Mouse (Mus musculus) cerebellum, adult (tissue): ENCODE data around the gene A930017K11Rik.

Experiments used
- ATAC-seq: cut with Nextera tagmentation; 2 replicates; pipeline ENCODE4 v1.9.2; 2017; ENCODE audit warnings: mild to moderate bottlenecking, moderate library complexity, mixed read lengths; ENCODE audit not compliant: insufficient number of reproducible peaks, low FRiP score, low TSS enrichment

A930017K11Rik gene

DNA sequence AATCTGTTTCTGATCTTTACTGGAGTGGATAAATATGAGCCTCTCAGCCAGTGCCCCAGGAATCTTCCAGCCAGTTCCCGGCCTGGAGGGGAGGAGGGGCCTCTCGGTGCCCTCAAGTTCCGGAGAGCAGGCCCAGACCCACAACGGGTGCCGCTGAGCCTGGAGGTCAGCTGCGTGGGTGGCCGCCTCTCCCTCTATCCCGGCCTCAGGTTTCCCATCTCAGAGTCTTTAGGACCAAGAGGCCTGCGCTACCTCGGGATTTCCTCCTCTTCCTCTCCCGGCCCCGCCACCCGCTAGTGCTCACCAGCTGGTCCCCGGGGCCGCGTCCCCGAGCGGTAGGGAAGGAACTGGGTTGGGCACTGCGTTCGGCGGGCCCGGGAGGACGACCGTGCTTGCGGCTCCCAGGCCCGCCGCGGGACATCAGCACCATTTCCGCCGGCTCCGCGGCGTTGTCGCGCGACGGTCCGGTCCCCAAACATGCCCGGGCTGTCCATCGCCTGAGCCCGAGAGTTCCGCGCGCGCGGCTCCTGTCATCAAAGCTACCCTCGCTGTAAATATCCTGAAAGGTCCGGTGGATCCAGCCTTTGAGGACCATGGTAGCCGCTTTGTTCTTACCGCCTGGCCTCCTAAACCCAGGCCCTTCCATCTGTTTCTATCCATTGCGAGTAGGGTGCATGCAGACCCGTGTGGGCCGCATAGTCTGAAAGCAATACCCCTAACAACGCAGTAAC, 10.7 kb downstream of the A930017K11Rik start:
- peak; percentile 70; the same call in 1 of the 2 replicates for ATAC-seq

DNA sequence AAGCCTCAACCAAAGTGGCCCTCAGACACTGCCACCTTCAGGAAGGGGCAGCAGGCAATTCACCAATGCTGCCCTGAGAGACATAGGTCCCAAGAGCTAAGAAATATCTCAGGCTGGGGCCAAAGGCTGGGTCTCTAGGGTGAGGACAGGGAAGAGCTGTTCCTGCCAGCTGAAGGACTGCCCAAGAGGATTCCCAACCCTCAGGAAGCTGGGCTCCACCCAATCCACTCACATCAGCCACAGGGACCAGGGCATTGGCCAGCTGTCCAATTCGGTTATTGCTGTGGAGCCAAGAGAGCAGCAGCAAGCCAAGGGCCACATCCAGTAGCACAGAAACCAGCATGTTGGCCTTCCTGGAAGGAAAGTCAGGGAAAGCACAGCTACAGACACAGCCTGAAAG, 17.8 kb downstream of the A930017K11Rik start:
- no peak for ATAC-seq

DNA sequence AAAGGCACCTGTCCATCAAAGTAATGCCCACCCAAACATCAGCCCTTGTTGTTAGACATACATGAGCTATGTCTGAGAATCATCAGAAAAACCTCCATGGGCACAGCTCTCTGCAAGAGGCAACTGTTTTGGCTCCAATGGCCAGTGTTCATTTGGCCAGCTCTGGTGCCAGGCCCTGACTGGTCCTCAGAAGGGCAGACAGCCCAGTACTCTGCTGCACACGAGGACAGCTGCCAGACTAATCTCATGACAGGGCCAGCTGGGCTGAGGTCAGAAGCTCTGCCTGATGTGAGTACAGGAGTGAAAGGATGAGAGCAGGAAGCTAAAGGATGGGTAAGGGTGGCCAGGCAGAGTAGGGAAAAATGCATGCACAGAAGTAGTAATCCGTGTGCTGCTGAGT, 27.0 kb downstream of the A930017K11Rik start:
- no peak for ATAC-seq

GRCm38 (mm10) chr17:25922120-25922519, 30.2 kb downstream of the A930017K11Rik start:
- ATAC-seq = no peak

DNA sequence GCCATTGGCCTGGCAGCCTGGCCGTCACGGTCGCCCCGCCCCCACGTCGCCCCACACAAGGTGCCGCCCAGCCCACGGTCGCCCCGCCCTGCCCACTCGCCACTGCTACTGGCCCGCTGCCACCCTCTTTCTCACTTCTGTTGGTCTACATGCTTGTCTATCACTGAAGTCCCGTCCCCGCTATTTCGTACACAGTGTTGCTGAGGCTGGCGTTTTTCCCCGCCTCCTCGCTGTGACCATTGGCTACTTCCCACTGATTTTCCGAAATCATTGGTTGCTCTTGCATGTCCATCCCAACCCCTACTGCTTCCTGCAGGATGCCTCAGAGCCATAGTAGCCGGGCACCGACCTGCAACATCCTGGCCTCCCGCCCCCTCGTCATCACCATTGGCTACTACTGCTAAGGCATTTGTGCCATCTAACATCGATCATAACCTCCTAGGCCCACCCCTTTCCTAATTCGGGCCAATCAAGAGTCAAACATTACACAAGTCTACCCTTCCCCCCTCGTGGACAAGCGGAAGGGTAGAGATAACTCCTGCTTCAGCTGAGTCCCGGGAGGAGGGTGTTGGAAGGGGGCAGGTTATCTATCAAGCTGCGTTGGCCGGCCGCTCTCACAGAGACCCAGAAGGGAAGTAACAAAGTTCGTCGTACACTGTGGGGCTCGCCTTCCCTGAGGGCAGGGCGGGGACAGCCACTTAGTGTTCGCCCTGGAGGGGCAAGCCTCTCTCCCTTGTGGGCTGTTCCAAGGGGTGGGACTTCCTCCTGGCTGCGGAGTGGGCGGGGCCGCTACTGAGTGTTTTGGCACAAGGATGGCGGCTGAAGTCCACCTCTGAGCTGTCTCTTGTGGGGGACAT, 32.4 kb downstream of the A930017K11Rik start:
- peak; percentile 96 for ATAC-seq

- no peak for ATAC-seq
Measured at GRCm38 (mm10) chr17:25919144-25919785, 33.1 kb downstream of the A930017K11Rik start, which contains the start of gene Rab40c. Gene Rab40c (minus strand): TSS chr17:25919727.

- ATAC-seq = no peak
Measured at GRCm38 (mm10) chr17:25918037-25918750, 34.2 kb downstream of the A930017K11Rik start.

DNA sequence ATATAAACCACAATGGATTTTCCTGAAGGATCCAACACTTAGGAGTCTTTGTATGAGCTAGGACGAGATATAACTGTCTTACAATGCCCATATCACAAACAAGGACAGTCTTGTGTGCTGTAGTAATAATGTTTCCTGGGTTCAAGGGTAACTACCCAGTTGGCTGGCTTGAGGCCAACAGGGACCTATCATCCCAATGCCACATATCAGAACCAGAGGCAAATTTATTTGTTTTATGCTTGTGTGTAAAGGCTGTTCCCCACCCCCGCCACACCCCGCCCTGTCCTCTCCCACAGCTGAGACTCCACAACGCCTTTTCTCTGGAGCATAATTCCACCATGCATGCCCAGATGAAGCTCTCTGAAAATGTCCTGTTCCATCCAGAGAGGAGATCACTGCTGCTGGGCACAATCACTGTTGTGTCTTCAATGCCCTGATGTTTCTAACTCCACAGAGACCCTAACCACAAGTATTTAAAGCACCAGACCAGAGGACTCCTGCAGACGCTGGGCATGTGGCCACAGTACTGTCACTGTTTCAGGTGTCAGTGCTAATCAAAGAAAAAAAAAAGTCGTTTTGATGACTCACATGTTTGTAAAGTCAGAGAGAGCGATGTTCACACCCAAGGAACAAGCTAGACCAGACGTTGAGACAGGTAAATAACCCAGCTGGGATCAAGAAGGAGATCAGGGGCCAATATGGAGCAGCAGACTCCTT, 35.3 kb downstream of the A930017K11Rik start:
- ATAC-seq = no peak

DNA sequence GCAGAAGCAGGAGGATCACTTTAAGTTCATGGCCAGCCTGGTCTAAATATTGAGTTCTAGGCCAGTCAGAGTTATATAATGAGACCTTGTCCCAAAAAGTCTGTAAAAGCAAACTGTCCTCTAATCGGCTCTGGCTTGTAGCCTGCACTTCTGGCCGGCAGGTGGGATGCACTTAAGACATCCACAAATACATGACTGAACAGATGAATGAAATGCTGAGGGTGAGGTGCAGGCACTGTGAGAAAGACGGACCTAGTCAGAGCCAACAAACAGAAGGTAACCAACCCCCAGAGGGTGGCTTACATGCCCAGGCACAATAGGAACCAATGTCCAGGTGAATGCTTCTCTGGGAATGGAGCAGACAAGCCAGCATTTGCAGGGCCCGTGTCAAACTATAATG, 38.1 kb downstream of the A930017K11Rik start:
- no peak for ATAC-seq

DNA sequence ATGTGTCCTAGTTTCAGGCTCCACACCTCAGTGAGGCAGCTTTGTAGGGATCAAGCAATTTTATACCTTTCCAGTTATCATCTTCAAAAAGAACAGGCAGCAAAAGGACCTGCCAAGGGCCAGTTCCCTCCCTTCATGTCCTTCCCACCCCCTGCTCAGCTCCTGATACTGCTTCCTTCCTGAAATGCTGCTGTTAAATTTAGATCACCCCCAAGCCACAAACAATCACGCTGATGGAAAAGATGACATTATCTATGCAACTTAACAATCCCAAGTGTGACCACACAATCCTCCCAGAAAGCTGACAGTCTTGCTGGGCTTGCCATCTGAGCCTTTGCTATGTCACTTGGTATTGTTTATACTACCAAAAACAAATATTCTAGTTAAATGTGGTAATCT, 38.5 kb downstream of the A930017K11Rik start:
- no peak for ATAC-seq

DNA sequence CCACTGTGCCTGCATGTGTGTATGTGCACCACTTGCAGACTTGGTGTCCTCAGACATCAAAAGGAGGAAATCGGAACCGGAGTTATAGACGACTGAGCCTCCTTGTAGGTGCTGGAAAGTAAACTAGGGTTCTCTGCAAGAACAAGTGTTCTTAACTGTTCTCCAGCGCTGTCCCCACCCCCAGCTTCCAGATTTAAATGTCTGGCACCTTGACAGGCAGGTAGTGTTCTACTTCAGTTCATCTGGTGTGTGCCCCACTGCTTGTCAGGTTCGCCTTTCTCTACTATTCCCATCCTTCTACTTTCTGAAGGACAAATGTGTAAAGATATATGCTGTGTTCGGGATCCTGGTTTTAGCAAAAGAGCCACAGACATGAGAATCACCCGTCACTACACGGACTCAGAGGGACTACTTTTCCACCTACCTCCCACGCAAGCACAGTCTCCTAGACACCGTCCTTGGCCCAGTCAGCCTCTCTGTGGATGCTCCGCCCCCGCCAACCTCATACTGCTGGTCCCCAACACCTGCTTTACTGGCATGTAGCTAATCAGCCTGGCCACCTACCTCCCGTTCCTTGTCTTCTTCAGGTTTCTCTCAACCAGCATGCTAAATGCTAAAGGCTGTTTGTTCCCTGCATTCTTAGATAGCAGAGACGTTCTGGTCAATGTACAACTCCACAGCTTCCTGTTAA, 39.0 kb downstream of the A930017K11Rik start:
- ATAC-seq = peak; percentile 74; the same call in 1 of the 2 replicates

DNA sequence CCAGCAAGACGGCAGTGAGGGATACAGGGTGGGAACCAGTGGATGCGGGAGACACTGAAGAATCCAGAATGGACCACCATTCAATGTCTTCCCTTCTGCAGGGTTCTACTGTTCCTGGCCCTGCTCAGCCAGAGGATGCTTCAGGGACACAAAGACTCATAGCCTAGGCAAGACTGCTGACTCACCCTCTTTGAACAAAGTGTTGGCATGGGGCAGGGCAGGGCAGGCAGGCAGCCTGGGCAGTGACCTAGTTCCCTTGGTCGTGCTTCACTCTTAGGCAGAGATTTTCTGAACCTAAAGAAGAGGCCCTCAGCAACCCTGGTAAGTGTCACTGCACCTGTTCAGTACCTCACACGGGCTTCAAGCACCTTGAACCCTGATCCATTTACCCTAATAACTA, 40.5 kb downstream of the A930017K11Rik start:
- peak; percentile 84; the same call in 1 of the 2 replicates for ATAC-seq

- no peak for ATAC-seq
Measured at GRCm38 (mm10) chr17:25907640-25908039, 44.7 kb downstream of the A930017K11Rik start.

DNA sequence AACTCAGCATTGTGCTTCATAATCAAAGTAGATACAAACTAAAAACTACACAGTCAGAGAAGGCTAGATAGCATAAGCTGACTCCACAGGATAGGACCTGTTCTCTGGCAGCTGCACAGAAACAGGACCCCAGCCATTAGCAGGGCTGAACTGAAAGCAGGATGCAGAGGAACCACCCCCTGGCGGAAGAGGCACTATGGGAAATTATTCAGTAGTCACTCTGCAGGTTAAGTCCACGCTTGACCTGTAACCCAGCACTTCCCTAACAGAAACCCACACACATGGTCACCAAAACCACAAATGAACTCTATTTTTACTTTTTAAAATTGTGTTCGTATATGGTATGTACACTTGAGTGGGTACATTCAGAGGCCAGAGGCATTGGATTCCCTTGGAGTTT, 49.3 kb downstream of the A930017K11Rik start:
- no peak for ATAC-seq

DNA sequence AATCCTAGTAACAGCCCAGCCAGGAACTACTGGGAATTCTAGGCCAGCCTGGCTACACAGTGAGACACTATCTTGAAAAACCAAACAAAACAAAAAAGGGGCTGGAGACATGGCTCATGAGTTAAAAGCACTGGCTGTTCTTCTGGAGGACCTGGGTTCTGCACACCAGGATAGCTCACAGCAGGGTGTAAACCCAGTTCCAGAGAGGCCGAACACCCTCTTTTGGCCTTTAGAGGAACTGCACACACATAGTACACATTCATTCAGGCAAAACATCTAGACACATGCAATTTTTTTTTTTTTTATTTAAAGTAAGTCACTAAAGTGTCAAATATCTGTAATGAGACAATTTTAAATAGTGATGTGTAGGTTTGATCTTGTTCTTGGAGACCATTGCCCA, 52.2 kb downstream of the A930017K11Rik start:
- no peak for ATAC-seq
